ENCODE assay signal across 8 mouse cellular contexts in genomic region chr8:71405401-71406098, GRCm38 (mm10). TPM values are rescaled to one million over a fixed set of nuclear protein-coding genes. Genes with fewer than 3 reads are reported as not detected.
DNase-seq lines count a peak whose midpoint lies in the region; ATAC-seq and TF ChIP-seq lines count a peak whose summit lies in the region.

Gene Ankle1 (plus strand): TSS chr8:71406010.

- WGBS in heart, embryonic 11.5 days (ENCODE audit: insufficient replicate concordance) = 17% methylated on average over 32 of the region's 33 CpGs
- WGBS in kidney, embryonic 16.5 days = 17% methylated on average over 33 of the region's 33 CpGs
- WGBS in liver, adult 2 months = 4% methylated on average over 33 of the region's 33 CpGs

- DNase-seq in A20 (ENCODE audit: low read depth, low spot score) = peak; percentile 96
- peak; percentile 81 for DNase-seq in liver, adult 2 months (ENCODE audit: extremely low read depth, low read depth, low spot score)
- DNase-seq in splenic B cell, adult 2 months (ENCODE audit: low read depth, low spot score) = peak; percentile 95

- H3ac ChIP-seq in myocyte (ENCODE audit: control insufficient read depth, insufficient read length) = peak within 1 kb of the TSS; percentile 4

- peak within 1 kb of the TSS; percentile 85 for H3K9ac ChIP-seq in heart, embryonic 11.5 days (ENCODE audit: low read depth, low read length)
- peak within 1 kb of the TSS; percentile 84 for H3K9ac ChIP-seq in kidney, embryonic 16.5 days (replicated peaks; ENCODE audit: low read length)
- H3K9ac ChIP-seq in liver, adult 2 months (ENCODE audit: low read depth, low read length) = peak within 1 kb of the TSS; percentile 39

- TF ChIP-seq POLR2A in bone marrow macrophage, adult 2 months (IDR thresholded peaks at IDR 0.05; ENCODE audit: borderline replicate concordance, low read depth, low read length) = peak; percentile 78; the same call in 1 of the 2 replicates
- TF ChIP-seq POLR2A in embryonic fibroblast, embryonic 13.5 days (IDR thresholded peaks at IDR 0.05; ENCODE audit: low read depth, low read length) = peak; percentile 93
- TF ChIP-seq POLR2A in liver, adult 2 months (IDR thresholded peaks at IDR 0.05; ENCODE audit: extremely low read depth, insufficient read depth, low read length) = peak; percentile 81
- TF ChIP-seq POLR2A in myocyte (IDR thresholded peaks at IDR 0.05; ENCODE audit: insufficient read length, low read depth) = peak; percentile 80

- ATAC-seq in heart, embryonic 11.5 days (replicated peaks; ENCODE audit: insufficient number of reproducible peaks, low FRiP score, low TSS enrichment) = peak; percentile 87
- peak; percentile 91 for ATAC-seq in kidney, embryonic 16.5 days (ENCODE audit: low FRiP score, low TSS enrichment)

- H3K27me3 ChIP-seq in heart, embryonic 11.5 days (ENCODE audit: control insufficient read depth, insufficient read depth, low read length) = no peaks in the 10 kb centered on the region
- no peaks in the 10 kb centered on the region for H3K27me3 ChIP-seq in kidney, embryonic 16.5 days (ENCODE audit: insufficient read depth, low read length)
- H3K27me3 ChIP-seq in liver, adult 2 months (ENCODE audit: control insufficient read depth, insufficient read depth, low read length) = no peaks in the 10 kb centered on the region
- no peaks in the 10 kb centered on the region for H3K27me3 ChIP-seq in myocyte (ENCODE audit: control insufficient read depth, insufficient read depth, insufficient read length)
- H3K27me3 ChIP-seq in splenic B cell, adult 2 months (ENCODE audit: control insufficient read depth, insufficient read depth, low read length, poor library complexity, severe bottlenecking) = no peaks in the 10 kb centered on the region

- H3K36me3 ChIP-seq in heart, embryonic 11.5 days (ENCODE audit: control insufficient read depth, insufficient read depth, low read length) = peaks cover 11% of the 10 kb centered on the region
- peaks cover 36% of the 10 kb centered on the region for H3K36me3 ChIP-seq in kidney, embryonic 16.5 days (ENCODE audit: insufficient read depth, low read length)
- no peaks in the 10 kb centered on the region for H3K36me3 ChIP-seq in liver, adult 2 months (ENCODE audit: control insufficient read depth, insufficient read depth, low read length)
- H3K36me3 ChIP-seq in myocyte (ENCODE audit: control insufficient read depth, insufficient read depth) = peaks cover 5% of the 10 kb centered on the region
- H3K36me3 ChIP-seq in splenic B cell, adult 2 months (ENCODE audit: control insufficient read depth, insufficient read depth, low read length, poor library complexity, severe bottlenecking) = no peaks in the 10 kb centered on the region

- TF ChIP-seq CTCF in bone marrow macrophage, adult 2 months (IDR thresholded peaks at IDR 0.05; ENCODE audit: low read depth, low read length) = no peak
- peak; percentile 23; the same call in 1 of the 2 replicates for TF ChIP-seq CTCF in embryonic fibroblast, embryonic 13.5 days (IDR thresholded peaks at IDR 0.05; ENCODE audit: borderline replicate concordance, insufficient read depth, low read length)
- TF ChIP-seq CTCF in liver, adult 2 months (IDR thresholded peaks at IDR 0.05; ENCODE audit: low read depth, low read length) = peak; percentile 83

- no peaks in the 10 kb centered on the region for H3K9me3 ChIP-seq in heart, embryonic 11.5 days (replicated peaks; ENCODE audit: control insufficient read depth, low read length)
- no peaks in the 10 kb centered on the region for H3K9me3 ChIP-seq in kidney, embryonic 16.5 days (ENCODE audit: low read length)

- peak within 1 kb of the TSS; percentile 97 for H3K4me2 ChIP-seq in heart, embryonic 11.5 days
- peak within 1 kb of the TSS; percentile 94 for H3K4me2 ChIP-seq in kidney, embryonic 16.5 days (replicated peaks; ENCODE audit: low read depth, low read length)
- peak within 1 kb of the TSS; percentile 84 for H3K4me2 ChIP-seq in myocyte (ENCODE audit: low read depth)

- peaks cover 20% of the 10 kb centered on the region for H3K4me1 ChIP-seq in bone marrow macrophage, adult 2 months (ENCODE audit: control insufficient read depth, insufficient read depth, low read length)
- H3K4me1 ChIP-seq in embryonic fibroblast, embryonic 13.5 days (ENCODE audit: control insufficient read depth, insufficient read depth, low read length) = no peaks in the 10 kb centered on the region
- H3K4me1 ChIP-seq in heart, embryonic 11.5 days (ENCODE audit: control insufficient read depth, insufficient read depth, low read length) = peaks cover 7% of the 10 kb centered on the region
- H3K4me1 ChIP-seq in kidney, embryonic 16.5 days (ENCODE audit: insufficient read depth, low read length) = peaks cover 19% of the 10 kb centered on the region
- peaks cover 15% of the 10 kb centered on the region for H3K4me1 ChIP-seq in liver, adult 2 months (ENCODE audit: control insufficient read depth, insufficient read depth, low read length)

- H3K4me3 ChIP-seq in bone marrow macrophage, adult 2 months (ENCODE audit: insufficient read depth, low read length) = peak within 1 kb of the TSS; percentile 79
- peak within 1 kb of the TSS; percentile 65 for H3K4me3 ChIP-seq in embryonic fibroblast, embryonic 13.5 days (ENCODE audit: insufficient read depth, low read length)
- H3K4me3 ChIP-seq in heart, embryonic 11.5 days (ENCODE audit: low read depth, low read length) = peak within 1 kb of the TSS; percentile 82
- H3K4me3 ChIP-seq in kidney, embryonic 16.5 days (ENCODE audit: low read length) = peak within 1 kb of the TSS; percentile 80
- H3K4me3 ChIP-seq in liver, adult 2 months (ENCODE audit: insufficient read depth, low read depth, low read length) = peak within 1 kb of the TSS; percentile 25
- H3K4me3 ChIP-seq in myocyte = peak within 1 kb of the TSS; percentile 50

- peak within 1 kb of the TSS; percentile 64 for H3K27ac ChIP-seq in bone marrow macrophage, adult 2 months (ENCODE audit: insufficient read depth, low read depth, low read length)
- peak within 1 kb of the TSS; percentile 21; the same call in 1 of the 2 replicates for H3K27ac ChIP-seq in embryonic fibroblast, embryonic 13.5 days (ENCODE audit: insufficient read depth, low read length)
- H3K27ac ChIP-seq in heart, embryonic 11.5 days (ENCODE audit: low read depth, low read length) = peak within 1 kb of the TSS; percentile 57
- H3K27ac ChIP-seq in kidney, embryonic 16.5 days (ENCODE audit: low read length) = peak within 1 kb of the TSS; percentile 80
- peak within 1 kb of the TSS; percentile 62 for H3K27ac ChIP-seq in liver, adult 2 months (replicated peaks; ENCODE audit: insufficient read depth, low read depth, low read length)

- no peaks in the 10 kb centered on the region for H3K79me2 ChIP-seq in liver, adult 2 months (ENCODE audit: control insufficient read depth, insufficient read depth, low read length)
- H3K79me2 ChIP-seq in myocyte (ENCODE audit: control insufficient read depth, insufficient read depth) = no peaks in the 10 kb centered on the region

TF ChIP-seq in myocyte, 11 proteins besides CTCF, POLR2A, EP300 and RAD21:
- TF ChIP-seq MYOD1 (IDR thresholded peaks at IDR 0.05; ENCODE audit: control insufficient read depth in 1 of 3, insufficient read length in 2 of 3, low read depth in 2 of 3) (peak in 1 of 3 experiments; percentile 9), TCF3 (IDR thresholded peaks at IDR 0.05; ENCODE audit: insufficient read length, low read depth) (no peak), E2F4 (IDR thresholded peaks at IDR 0.05; ENCODE audit: insufficient read depth) (peak; percentile 96), TCF12 (IDR thresholded peaks at IDR 0.05; ENCODE audit: insufficient read depth, poor library complexity, severe bottlenecking) (no peak), POLR2AphosphoS2 (IDR thresholded peaks at IDR 0.05; ENCODE audit: insufficient read length, low read depth) (peak; percentile 94), MAX (IDR thresholded peaks at IDR 0.05; ENCODE audit: low read depth) (no peak), REST (IDR thresholded peaks at IDR 0.05; ENCODE audit: insufficient read depth, insufficient read length) (no peak), SRF (IDR thresholded peaks at IDR 0.05; ENCODE audit: control insufficient read depth, insufficient read length, low read depth) (no peak), USF1 (IDR thresholded peaks at IDR 0.05; ENCODE audit: low read depth) (no peak), CEBPB (IDR thresholded peaks at IDR 0.05; ENCODE audit: insufficient read depth, poor library complexity, severe bottlenecking) (no peak), MYOG (IDR thresholded peaks at IDR 0.05; ENCODE audit: control insufficient read depth in 1 of 3, insufficient read depth in 1 of 3, insufficient read length in 2 of 3, low read depth in 2 of 3) (no peak)

RNA-seq across cellular contexts. Expression of gene Ankle1, which starts in this region (rescaled TPM):
- polyA plus RNA-seq in bone marrow macrophage, adult 2 months (2012; ENCODE audit: insufficient read depth, insufficient read length, missing spikeins) = 9.8 and 14.0 TPM in 2 replicates
- 3.9 and 5.7 TPM in 2 replicates for polyA plus RNA-seq in embryonic fibroblast, embryonic 13.5 days (2011; ENCODE audit: insufficient read length, low read depth, missing spikeins)
- 21.2 and 23.0 TPM in 2 replicates for polyA plus RNA-seq in heart, embryonic 11.5 days (2014; fragmentation: Nextera tagmentation; extraction: Ambion mirVana)
- 47.4 and 58.3 TPM in 2 replicates for polyA plus RNA-seq in kidney, embryonic 16.5 days (2015; fragmentation: Nextera tagmentation; extraction: Ambion mirVana)
- total RNA-seq in liver, adult 2 months (2014; rRNA removed) = 0.09 and 0.34 TPM in 2 replicates
- polyA plus RNA-seq in liver, adult 2 months (2012; rRNA removed) = 0.11 and 0.22 TPM in 2 replicates
- polyA plus RNA-seq in myocyte (2012; fragmentation: generic; extraction: Trizol) = 1.3 TPM

Comparison
In these comparisons a context has a peak if more than half of its experiments do, and no peak if none do; other contexts are left out.
1. Peak in every context shown above with its lines: DNase-seq, ATAC-seq, H3K4me3 ChIP-seq and H3K27ac ChIP-seq.
2. Peak in DNase-seq, H3K4me3 ChIP-seq, H3K27ac ChIP-seq and H3K9ac ChIP-seq in liver, adult 2 months; RNA of the gene not detected or under 1 TPM.
3. H3K27ac ChIP-seq: peak in every context shown above with its lines; median percentile 80 in kidney, embryonic 16.5 days; 64 in bone marrow macrophage, adult 2 months; 62 in liver, adult 2 months; 57 in heart, embryonic 11.5 days; 21 in embryonic fibroblast, embryonic 13.5 days.
4. H3K4me3 ChIP-seq: peak in every context shown above with its lines; median percentile 82 in heart, embryonic 11.5 days; 80 in kidney, embryonic 16.5 days; 79 in bone marrow macrophage, adult 2 months; 65 in embryonic fibroblast, embryonic 13.5 days; 50 in myocyte; 25 in liver, adult 2 months.